Mouse (Mus musculus) ES-E14 (cell line): ENCODE results near the gene Ccdc69.

Source experiments
- CHD2 ChIP-seq: IDR thresholded peaks from 2 replicates; pipeline ENCODE4 v1.6.1; 2014; ENCODE audit warnings: mild to moderate bottlenecking, low read depth, low read length, inconsistent platforms
- ZC3H11A ChIP-seq: IDR thresholded peaks from 2 replicates; pipeline ENCODE4 v1.6.1; 2012; ENCODE audit warnings: low read depth, mild to moderate bottlenecking, inconsistent platforms, low read length, borderline replicate concordance
- ZNF384 ChIP-seq: IDR thresholded peaks from 2 replicates; pipeline ENCODE4 v1.6.1; 2012; ENCODE audit warnings: low read depth, low read length, inconsistent platforms

- no peak for TF ChIP-seq ZC3H11A
- no peak for TF ChIP-seq CHD2
- no peak for TF ChIP-seq ZNF384
Measured at GRCm38 (mm10) chr11:55072467-55072866, 5.5 kb downstream of the Ccdc69 start.
